Mouse (Mus musculus): ENCODE data around the gene Faap20. TPM values are rescaled to one million over a fixed set of nuclear protein-coding genes. Genes with fewer than 3 reads are reported as not detected.

Gene Faap20
- polyA plus RNA-seq, 1 experiment from 2014 or later = 61.0 TPM

GRCm38 (mm10) chr4:155290045-155290444 lies 40.4 kb downstream of the Faap20 start:
- Histone ChIP-seq H3K27me3 (replicated peaks) (no peaks in the 10 kb centered on the region), H3K36me3 (no peaks in the 10 kb centered on the region), H3K4me1 (replicated peaks) (peaks cover 8% of the 10 kb centered on the region; the same call in 1 of the 2 replicates), H3K9me3 (replicated peaks) (no peaks in the 10 kb centered on the region), H3K27ac (ENCODE audit: poor library complexity, severe bottlenecking) (no peak overlapping the region), H3K9ac (no peak overlapping the region), H3K4me2 (no peak overlapping the region), H3K4me3 (no peak overlapping the region)
- ATAC-seq (ENCODE audit: insufficient number of reproducible peaks, low FRiP score) = no peak
- 88% methylated on average over 7 of the region's 7 CpGs for WGBS

DNA sequence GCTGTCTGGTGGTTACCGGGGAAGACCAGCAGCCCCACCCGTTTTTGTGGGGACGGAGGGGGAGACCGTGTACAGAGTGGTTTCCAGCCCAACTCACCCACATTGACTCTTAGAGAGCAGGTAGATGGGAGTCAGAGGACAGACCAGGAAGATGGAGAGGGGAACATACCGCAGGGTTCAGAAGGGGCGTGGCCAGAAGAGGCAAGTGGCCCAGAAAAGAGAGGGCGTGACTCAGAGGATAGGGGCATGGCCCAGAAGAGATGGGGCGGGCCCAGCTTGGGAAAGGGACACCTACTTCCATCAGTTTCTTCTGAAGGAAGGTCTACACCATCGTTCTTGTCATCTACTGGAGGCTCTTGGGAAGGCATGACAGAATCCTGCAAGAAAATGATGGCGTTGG lies 43.3 kb downstream of the Faap20 start:
- Histone ChIP-seq H3K4me2 (no peak overlapping the region), H3K4me1 (replicated peaks) (0 out of 2 replicates have a peak, but pooled peaks cover 4% of the 10 kb centered on the region), H3K4me3 (no peak overlapping the region), H3K36me3 (no peaks in the 10 kb centered on the region), H3K27ac (ENCODE audit: poor library complexity, severe bottlenecking) (no peak overlapping the region), H3K9me3 (replicated peaks) (no peaks in the 10 kb centered on the region), H3K27me3 (replicated peaks) (no peaks in the 10 kb centered on the region), H3K9ac (no peak overlapping the region)
- no peak for ATAC-seq (ENCODE audit: insufficient number of reproducible peaks, low FRiP score)
- WGBS = 82% methylated on average over 10 of the region's 10 CpGs

DNA sequence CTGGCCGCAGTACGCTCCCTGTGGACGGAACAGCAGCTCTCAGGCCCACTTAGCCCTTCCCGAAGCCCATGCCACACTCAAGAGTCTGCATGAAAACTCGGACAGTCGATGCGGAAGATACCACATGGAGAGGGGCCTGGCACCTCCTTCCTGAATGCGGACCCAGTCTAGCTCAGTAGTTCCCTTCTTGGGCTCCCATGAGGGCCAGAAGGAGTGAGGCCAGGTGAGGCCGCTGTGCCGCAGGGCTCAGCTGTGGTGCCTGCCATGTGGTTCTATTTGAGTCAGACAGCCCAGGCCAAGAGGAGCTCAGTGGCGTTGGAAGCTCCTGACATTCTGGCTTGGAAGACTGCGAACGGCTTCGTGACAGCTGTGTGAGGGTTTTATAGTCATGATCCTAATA lies 44.8 kb downstream of the Faap20 start:
- Histone ChIP-seq H3K36me3 (no peaks in the 10 kb centered on the region), H3K4me2 (no peak overlapping the region), H3K4me3 (no peak overlapping the region), H3K9me3 (replicated peaks) (no peaks in the 10 kb centered on the region), H3K27me3 (replicated peaks) (no peaks in the 10 kb centered on the region), H3K27ac (ENCODE audit: poor library complexity, severe bottlenecking) (no peak overlapping the region), H3K4me1 (replicated peaks) (0 out of 2 replicates have a peak, but pooled peaks cover 4% of the 10 kb centered on the region), H3K9ac (no peak overlapping the region)
- WGBS = 87% methylated on average over 14 of the region's 14 CpGs
- no peak for ATAC-seq (ENCODE audit: insufficient number of reproducible peaks, low FRiP score)

DNA sequence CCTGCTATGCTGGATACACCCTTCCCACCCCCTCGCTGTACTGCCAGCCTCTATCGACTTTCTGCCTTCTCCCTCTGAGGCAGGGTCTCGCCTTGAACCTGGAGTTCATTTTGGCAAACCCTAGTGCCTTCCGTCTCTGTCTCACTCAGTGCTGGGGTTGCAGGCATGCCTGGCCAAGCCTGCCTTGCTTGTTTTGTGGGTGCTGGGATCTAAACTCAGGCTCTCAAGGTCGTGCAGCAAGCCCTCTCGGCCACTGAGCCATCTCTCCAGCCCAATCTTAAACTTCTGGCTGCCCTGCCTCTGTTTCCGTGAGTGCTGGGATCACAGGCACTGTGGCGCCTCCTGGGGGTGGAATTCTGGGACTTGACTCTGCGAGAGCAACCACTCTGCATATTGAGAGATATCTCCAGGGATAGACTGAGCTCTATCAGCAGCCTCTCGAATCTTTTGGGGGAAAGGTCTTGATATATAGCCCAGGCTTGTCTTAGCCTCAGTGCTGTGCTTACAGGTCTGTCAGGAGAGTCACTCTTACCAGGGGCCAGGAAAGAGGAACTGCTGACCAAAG lies 45.5 kb downstream of the Faap20 start:
- no peak overlapping the region for H3K27ac ChIP-seq (ENCODE audit: poor library complexity, severe bottlenecking)
- WGBS = 69% methylated on average over 10 of the region's 10 CpGs
- no peaks in the 10 kb centered on the region for H3K36me3 ChIP-seq

DNA sequence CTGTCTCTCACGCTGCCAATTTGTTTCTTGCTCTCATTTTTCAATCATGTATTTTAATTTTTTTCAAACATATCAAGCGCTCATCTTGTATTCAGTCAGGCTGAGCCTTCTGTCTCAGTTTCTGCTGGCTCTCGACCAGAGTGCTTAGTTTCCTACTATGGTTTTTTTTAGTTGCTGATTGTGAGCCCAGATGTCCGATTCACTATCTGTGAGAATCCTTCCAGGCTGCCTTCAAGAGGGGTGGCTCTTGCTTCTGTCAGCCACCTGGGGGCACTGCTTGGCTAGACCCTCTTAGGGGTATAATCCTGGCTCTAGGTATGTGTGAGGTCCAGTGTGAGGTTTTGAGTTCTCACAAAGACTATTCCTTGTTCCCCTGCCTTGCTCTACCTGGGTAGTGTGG lies 46.4 kb downstream of the Faap20 start:
- H3K4me2 ChIP-seq = no peak overlapping the region
- no peak overlapping the region for H3K27ac ChIP-seq (ENCODE audit: poor library complexity, severe bottlenecking)
- no peaks in the 10 kb centered on the region for H3K36me3 ChIP-seq
- H3K4me3 ChIP-seq = no peak overlapping the region
- no peaks in the 10 kb centered on the region for H3K9me3 ChIP-seq (replicated peaks)
- no peak overlapping the region for H3K9ac ChIP-seq
- ATAC-seq (ENCODE audit: insufficient number of reproducible peaks, low FRiP score) = no peak
- 0 out of 2 replicates have a peak, but pooled peaks cover 1% of the 10 kb centered on the region for H3K4me1 ChIP-seq (replicated peaks)
- 51% methylated on average over 4 of the region's 4 CpGs for WGBS
- H3K27me3 ChIP-seq (replicated peaks) = no peaks in the 10 kb centered on the region

More for the DNA sequence above, 45.5 kb downstream of the Faap20 start:
- Histone ChIP-seq H3K27me3 (replicated peaks) (no peaks in the 10 kb centered on the region), H3K4me3 (no peak overlapping the region), H3K4me2 (no peak overlapping the region), H3K9ac (no peak overlapping the region), H3K4me1 (replicated peaks) (0 out of 2 replicates have a peak, but pooled peaks cover 4% of the 10 kb centered on the region), H3K9me3 (replicated peaks) (no peaks in the 10 kb centered on the region)
- ATAC-seq (ENCODE audit: insufficient number of reproducible peaks, low FRiP score) = no peak

GRCm38 (mm10) chr4:155297057-155297456 lies 47.5 kb downstream of the Faap20 start:
- no peak overlapping the region for H3K4me2 ChIP-seq
- no peak for ATAC-seq (ENCODE audit: insufficient number of reproducible peaks, low FRiP score)

GRCm38 (mm10) chr4:155298826-155299225 lies 49.2 kb downstream of the Faap20 start:
- H3K9ac ChIP-seq = no peak overlapping the region
- WGBS = 72% methylated on average over 4 of the region's 4 CpGs

More at GRCm38 (mm10) chr4:155297057-155297456, 47.5 kb downstream of the Faap20 start:
- whole genome bisulfite sequencing = 51% methylated on average over 2 of the region's 2 CpGs
- no peak overlapping the region for H3K4me3 ChIP-seq
- H3K9me3 ChIP-seq (replicated peaks) = no peaks in the 10 kb centered on the region
- no peak overlapping the region for H3K27ac ChIP-seq (ENCODE audit: poor library complexity, severe bottlenecking)
- 0 out of 2 replicates have a peak, but pooled peaks cover 4% of the 10 kb centered on the region for H3K4me1 ChIP-seq (replicated peaks)
- H3K27me3 ChIP-seq (replicated peaks) = no peaks in the 10 kb centered on the region
- H3K36me3 ChIP-seq = no peaks in the 10 kb centered on the region
- no peak overlapping the region for H3K9ac ChIP-seq

DNA sequence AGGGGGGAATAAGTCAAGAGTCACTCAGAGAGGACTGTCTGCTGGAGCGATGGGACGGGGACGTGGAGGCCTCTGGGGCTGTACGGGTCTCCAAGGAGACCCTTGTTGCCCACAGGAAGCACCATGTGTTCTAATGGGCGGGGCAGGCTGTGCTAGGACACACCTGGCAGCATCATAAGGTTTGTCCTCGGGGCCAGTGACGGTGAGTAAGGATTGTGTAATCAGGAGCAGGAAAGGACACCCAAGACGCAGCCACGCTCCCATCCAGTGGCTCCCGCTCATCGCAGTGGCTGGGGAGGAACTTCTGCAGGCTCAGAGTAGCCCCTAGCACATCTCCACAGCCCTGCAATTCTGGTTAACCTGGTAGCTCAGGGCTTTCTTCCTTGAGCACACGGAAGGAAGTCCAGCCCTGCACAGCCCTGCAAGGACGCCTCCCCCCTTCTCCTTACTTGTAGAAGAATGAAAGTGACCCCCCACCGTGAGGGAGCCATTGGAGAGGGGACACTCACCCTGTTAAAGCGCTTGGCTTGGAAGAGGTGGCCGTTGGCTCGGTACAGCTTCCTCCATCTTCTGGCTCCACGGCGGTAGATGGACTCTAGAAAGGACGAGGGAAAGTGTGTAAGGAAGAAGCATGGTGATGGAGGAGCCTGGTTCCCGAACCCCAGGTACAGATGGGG lies 51.0 kb downstream of the Faap20 start:
- Histone ChIP-seq H3K4me3 (no peak overlapping the region), H3K27me3 (replicated peaks) (no peaks in the 10 kb centered on the region), H3K36me3 (no peaks in the 10 kb centered on the region), H3K4me2 (no peak overlapping the region), H3K9ac (no peak overlapping the region), H3K4me1 (replicated peaks) (0 out of 2 replicates have a peak, but pooled peaks cover 6% of the 10 kb centered on the region), H3K9me3 (replicated peaks) (no peaks in the 10 kb centered on the region), H3K27ac (ENCODE audit: poor library complexity, severe bottlenecking) (no peak overlapping the region)
- ATAC-seq (ENCODE audit: insufficient number of reproducible peaks, low FRiP score) = no peak
- WGBS = 75% methylated on average over 21 of the region's 21 CpGs

More at GRCm38 (mm10) chr4:155298826-155299225, 49.2 kb downstream of the Faap20 start:
- H3K4me3 ChIP-seq = no peak overlapping the region
- H3K4me2 ChIP-seq = no peak overlapping the region
- H3K36me3 ChIP-seq = no peaks in the 10 kb centered on the region
- no peak for ATAC-seq (ENCODE audit: insufficient number of reproducible peaks, low FRiP score)
- H3K9me3 ChIP-seq (replicated peaks) = no peaks in the 10 kb centered on the region
- no peaks in the 10 kb centered on the region for H3K27me3 ChIP-seq (replicated peaks)
- 0 out of 2 replicates have a peak, but pooled peaks cover 6% of the 10 kb centered on the region for H3K4me1 ChIP-seq (replicated peaks)
- no peak overlapping the region for H3K27ac ChIP-seq (ENCODE audit: poor library complexity, severe bottlenecking)

GRCm38 (mm10) chr4:155301098-155301447 lies 51.5 kb downstream of the Faap20 start:
- no peak overlapping the region for H3K4me3 ChIP-seq
- H3K9ac ChIP-seq = no peak overlapping the region
- no peak for ATAC-seq (ENCODE audit: insufficient number of reproducible peaks, low FRiP score)
- no peak overlapping the region for H3K27ac ChIP-seq (ENCODE audit: poor library complexity, severe bottlenecking)
- no peak overlapping the region for H3K4me2 ChIP-seq
- H3K9me3 ChIP-seq (replicated peaks) = no peaks in the 10 kb centered on the region
- 0 out of 2 replicates have a peak, but pooled peaks cover 6% of the 10 kb centered on the region for H3K4me1 ChIP-seq (replicated peaks)
- no peaks in the 10 kb centered on the region for H3K27me3 ChIP-seq (replicated peaks)
- no peaks in the 10 kb centered on the region for H3K36me3 ChIP-seq
- 79% methylated on average over 7 of the region's 7 CpGs for WGBS

DNA sequence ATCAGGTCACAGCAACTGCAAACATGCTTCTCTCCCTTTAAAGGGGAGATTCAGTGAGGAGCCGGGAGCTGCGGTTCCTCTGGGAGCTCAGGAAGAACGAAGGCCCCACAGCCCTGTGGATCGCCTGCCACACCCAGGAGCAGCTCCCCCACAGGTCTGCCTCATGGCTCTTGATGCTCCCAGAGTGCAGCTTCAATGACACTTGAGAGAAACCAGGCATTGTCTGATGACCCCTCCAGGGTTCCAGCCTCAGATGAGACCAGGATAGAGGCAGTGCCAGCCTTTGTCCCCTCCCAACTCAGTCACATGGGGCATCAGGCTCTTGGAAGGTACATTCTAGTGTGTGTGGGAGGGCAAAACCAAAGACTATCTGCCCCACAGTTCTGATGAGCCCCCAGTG lies 52.4 kb downstream of the Faap20 start:
- 30% methylated on average over 4 of the region's 4 CpGs for WGBS

GRCm38 (mm10) chr4:155304508-155305096 lies 55.0 kb downstream of the Faap20 start:
- no peaks in the 10 kb centered on the region for H3K27me3 ChIP-seq (replicated peaks)
- no peaks in the 10 kb centered on the region for H3K9me3 ChIP-seq (replicated peaks)
- H3K9ac ChIP-seq = no peak overlapping the region
- H3K4me3 ChIP-seq = no peak overlapping the region
- no peak for ATAC-seq (ENCODE audit: insufficient number of reproducible peaks, low FRiP score)
- peaks cover 20% of the 10 kb centered on the region for H3K4me1 ChIP-seq (replicated peaks)
- no peak overlapping the region for H3K4me2 ChIP-seq
- no peaks in the 10 kb centered on the region for H3K36me3 ChIP-seq
- H3K27ac ChIP-seq (ENCODE audit: poor library complexity, severe bottlenecking) = no peak overlapping the region
- 82% methylated on average over 7 of the region's 7 CpGs for WGBS

More for the DNA sequence above, 52.4 kb downstream of the Faap20 start:
- Histone ChIP-seq H3K4me1 (replicated peaks) (peaks cover 9% of the 10 kb centered on the region), H3K27ac (ENCODE audit: poor library complexity, severe bottlenecking) (no peak overlapping the region), H3K9me3 (replicated peaks) (no peaks in the 10 kb centered on the region), H3K27me3 (replicated peaks) (no peaks in the 10 kb centered on the region), H3K9ac (no peak overlapping the region), H3K4me3 (no peak overlapping the region), H3K4me2 (no peak overlapping the region), H3K36me3 (no peaks in the 10 kb centered on the region)
- ATAC-seq (ENCODE audit: insufficient number of reproducible peaks, low FRiP score) = no peak

All from heart, embryonic 12.5 days (tissue).